Mouse (Mus musculus) thymus, adult 18-20 months (tissue): Measurements from ENCODE around the gene Ccp110.

Source experiments
- DNase-seq, 2 experiments: peaks; one replicate each; pipeline ENCODE4 v3.0.0; 2022; ENCODE audit warnings: mixed read lengths in 2 of 2

The Ccp110 gene

DNA sequence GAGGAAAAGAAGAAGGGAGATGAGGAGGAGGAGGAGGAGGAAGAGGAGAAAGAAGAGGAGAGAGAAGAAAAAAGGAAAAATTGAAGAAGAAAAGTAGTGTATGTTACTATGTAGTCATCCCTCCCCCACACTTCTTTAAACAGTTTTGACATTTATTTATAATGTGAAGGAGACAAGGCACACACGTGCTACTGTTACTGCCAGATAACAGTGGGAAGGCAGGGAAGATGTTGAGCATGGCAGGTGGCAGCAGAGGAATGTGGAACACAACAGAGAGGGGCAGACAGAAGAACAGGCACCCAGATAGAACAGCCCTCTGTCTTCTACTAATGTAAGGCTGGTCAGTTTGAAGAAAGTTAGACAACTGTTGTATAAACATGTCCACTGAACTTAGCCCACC is 57.3 kb downstream of the Ccp110 start:
- DNase-seq, result no peak

DNA sequence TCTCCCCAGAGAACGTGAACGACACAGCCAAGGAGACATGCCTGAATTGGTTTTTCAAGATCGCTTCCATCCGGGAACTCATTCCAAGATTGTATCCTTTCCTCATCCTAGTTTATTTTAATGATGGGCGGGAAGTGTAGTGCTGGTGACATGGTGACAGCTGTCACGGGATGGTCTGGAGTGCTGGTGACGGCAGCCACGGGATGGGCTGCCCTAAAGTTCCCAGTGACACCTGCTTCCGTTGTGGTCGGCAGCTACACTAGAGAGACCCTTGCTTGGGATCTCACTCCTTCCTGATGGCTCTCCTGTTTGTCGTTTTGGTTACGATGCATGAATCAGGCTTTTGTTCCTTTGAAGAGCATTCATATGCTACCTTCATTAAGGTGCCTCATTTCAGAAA is 60.7 kb downstream of the Ccp110 start:
- no peak for DNase-seq

DNA sequence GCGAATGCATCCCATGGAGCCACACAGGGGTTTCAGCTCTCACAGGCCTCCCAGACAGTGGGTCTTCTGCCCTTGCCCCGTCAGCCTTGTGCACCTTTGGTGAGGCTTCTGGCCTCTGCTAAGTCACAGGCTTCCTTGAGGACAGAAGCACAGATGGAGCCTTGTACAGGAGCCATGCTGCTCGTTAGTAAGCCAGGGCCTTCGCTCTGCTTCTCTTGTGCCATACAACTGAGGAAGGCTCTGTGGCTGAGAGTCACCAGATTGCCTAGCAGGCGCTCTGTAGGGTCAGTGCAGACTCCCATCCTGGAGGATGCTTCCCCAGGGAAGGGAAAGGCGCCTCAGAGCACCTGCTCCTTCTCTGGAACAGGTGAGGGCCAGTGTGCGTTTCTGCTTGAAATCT is 63.6 kb downstream of the Ccp110 start:
- no peak for DNase-seq

DNA sequence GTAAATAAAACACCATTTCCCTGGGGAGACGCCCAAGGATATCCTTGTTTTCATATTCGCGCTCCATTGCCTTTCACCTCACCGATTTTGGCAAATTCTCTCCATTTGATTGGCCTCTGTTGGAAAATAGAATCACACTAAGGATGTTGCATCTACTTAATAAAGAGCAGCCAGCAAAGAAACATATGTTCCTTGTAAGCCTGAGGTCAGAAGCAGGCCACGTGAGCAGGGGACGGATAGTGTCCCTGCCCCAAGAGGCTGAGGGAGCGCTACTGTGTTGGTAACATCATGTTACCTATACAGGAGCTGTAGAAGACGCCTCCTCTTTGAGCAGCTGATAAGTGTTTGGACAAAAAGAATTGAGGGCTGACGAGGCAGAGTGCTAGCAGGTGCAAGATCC is 64.1 kb downstream of the Ccp110 start:
- no peak for DNase-seq

DNA sequence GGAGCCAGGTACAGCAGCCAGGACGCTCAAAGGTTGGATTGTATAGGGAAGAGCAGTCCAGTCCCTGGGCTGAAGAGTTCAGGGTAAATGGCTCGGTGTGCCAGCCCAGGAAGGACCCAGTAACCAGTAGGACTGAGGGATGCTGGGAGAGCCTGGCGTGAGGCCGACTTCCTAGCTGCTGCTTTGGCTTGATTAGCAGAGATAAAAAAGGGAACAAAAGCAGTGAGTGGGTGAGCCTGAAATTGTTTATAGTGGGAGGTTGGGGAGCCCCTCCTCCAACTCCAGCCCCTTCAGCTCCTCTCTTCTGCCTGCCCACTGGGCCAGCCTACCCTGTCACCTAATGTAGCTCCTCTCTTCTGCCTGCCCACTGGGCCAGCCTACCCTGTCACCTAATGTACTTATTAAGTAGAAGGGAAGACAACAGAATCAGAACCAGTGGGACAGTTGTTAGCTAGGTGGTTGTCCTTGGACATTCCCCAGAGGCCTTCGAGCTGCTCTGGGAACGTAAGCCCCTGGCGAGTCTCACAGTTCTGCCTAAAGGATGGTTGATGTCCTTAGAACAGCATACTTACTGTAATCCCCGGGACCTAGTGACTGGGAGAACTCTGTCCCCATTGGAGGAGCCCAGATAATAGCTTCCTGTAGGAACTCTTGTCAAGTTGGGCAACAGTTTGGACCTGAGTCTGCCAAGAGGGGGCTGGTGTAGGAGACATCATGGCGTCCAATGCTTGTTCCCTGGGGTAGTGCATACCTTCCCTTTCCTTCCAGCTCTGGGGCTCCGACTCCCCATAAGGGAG is 65.4 kb downstream of the Ccp110 start:
- no peak for DNase-seq

DNA sequence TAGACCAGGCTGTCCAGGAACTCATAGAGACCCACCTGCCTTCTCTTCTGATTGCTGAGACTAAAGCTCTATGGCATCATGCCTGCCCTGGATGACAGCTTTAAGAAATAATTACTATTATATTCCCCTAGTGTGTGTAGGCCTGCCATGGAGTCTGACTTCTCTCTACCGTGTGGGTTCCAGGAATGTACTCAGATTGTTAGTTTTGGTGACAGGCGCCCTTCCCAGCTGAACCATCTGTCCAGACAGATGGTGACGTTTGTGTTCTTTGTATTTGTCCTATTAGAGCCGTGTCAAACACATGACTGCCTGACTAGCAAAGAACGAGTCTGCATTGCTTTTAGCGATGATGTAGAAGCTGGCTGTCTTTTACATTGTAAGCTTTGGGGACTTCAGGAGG is 66.2 kb downstream of the Ccp110 start:
- no peak for DNase-seq

DNA sequence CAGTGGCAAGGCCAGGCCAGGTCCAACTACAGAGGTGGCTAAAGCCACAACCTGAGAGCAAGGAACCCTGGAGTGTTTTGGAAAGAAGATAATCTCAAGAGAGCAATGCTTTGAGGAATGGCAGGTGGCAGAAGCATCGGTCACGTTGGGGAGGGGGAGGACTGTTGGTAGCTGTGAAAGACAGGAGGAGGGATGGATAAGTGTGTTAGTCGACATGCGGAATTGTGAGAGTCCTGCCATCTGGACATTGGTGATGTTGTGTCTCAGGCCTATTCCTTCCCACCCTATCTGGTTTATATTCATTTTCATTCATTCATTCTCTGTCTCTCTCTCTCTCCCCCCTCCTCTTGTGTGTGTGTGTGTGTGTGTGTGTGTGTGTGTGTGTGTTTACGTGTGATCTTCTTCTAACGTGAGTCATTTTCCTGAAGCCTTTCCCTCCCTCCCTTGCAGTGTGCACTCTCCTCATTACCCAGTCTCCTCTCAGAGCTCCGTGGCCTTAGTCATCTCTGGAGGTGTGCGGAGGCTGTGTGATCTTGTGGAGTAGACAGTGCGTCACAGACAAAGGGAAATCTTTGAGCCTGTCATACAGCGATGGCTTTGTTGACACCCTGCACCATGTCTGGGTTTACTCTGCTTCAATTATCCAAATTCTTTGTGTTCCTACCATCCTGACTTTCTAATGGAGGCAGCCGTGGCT is 71.1 kb downstream of the Ccp110 start:
- no peak for DNase-seq

DNA sequence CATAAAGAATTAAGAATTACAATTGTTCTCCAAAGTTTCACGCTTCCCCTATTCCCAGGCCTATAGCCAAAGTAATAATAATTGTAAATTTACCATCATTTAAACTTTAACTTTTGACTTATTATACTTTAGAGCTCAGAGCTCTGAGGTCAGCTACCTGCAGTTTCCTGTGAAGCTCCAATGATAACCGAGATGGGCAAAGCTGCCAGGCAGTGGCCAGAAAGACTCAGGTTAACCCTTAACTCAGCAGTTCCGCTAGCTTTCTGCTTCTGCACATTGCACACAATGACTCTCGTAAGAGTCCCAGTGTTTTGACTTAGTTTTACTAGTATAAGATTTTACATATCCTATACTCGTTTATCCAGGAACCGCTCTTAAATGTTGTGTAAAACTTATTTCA is 73.7 kb downstream of the Ccp110 start:
- no peak for DNase-seq
